Mouse (Mus musculus): ENCODE results near the gene Dpagt1. TPM values are rescaled to one million over a fixed set of nuclear protein-coding genes. Genes with fewer than 3 reads are reported as not detected.

Dpagt1 gene
- polyA plus RNA-seq, 1 experiment from 2014 or later: 55.8 TPM

Small RNA genes within 50 kb of the gene (microRNA-seq; reads per million reads assigned to microRNA genes)
- 0.92 reads per million for gene Gm44335

Other genes with a start within 250 kb of the Dpagt1 start
- gene Mfrp, start 224.3 kb upstream of the Dpagt1 start, polyA plus RNA-seq (2014; fragmentation: Nextera tagmentation; extraction: Ambion mirVana): 0.13 TPM in 1 of 2 replicates, not detected in the other
- gene C1qtnf5, start 218.8 kb upstream of the Dpagt1 start, polyA plus RNA-seq (2014; fragmentation: Nextera tagmentation; extraction: Ambion mirVana): 0.40 and 0.45 TPM in 2 replicates
- 0.10 TPM in 1 of 2 replicates, not detected in the other for gene Gm49380, start 212.5 kb upstream of the Dpagt1 start, polyA plus RNA-seq (2014; fragmentation: Nextera tagmentation; extraction: Ambion mirVana)
- 76.6 and 77.3 TPM in 2 replicates for gene Rnf26, start 212.5 kb upstream of the Dpagt1 start, polyA plus RNA-seq (2014; fragmentation: Nextera tagmentation; extraction: Ambion mirVana)
- gene Mcam, start 191.6 kb upstream of the Dpagt1 start, polyA plus RNA-seq (2014; fragmentation: Nextera tagmentation; extraction: Ambion mirVana): 12.7 and 13.4 TPM in 2 replicates
- gene Cbl, start 92.0 kb upstream of the Dpagt1 start, polyA plus RNA-seq (2014; fragmentation: Nextera tagmentation; extraction: Ambion mirVana): 19.2 and 21.7 TPM in 2 replicates
- not detected in 2 replicates for gene Ccdc153, start 85.3 kb upstream of the Dpagt1 start, polyA plus RNA-seq (2014; fragmentation: Nextera tagmentation; extraction: Ambion mirVana)
- 0.08 TPM in 1 of 2 replicates, not detected in the other for gene Pdzd3, start 74.5 kb upstream of the Dpagt1 start, polyA plus RNA-seq (2014; fragmentation: Nextera tagmentation; extraction: Ambion mirVana)
- 2.7 and 3.0 TPM in 2 replicates for gene Nlrx1, start 57.4 kb upstream of the Dpagt1 start, polyA plus RNA-seq (2014; fragmentation: Nextera tagmentation; extraction: Ambion mirVana)
- 3.4 and 3.7 TPM in 2 replicates for gene Abcg4, start 37.4 kb upstream of the Dpagt1 start, polyA plus RNA-seq (2014; fragmentation: Nextera tagmentation; extraction: Ambion mirVana)
- gene Hinfp, start 20.3 kb upstream of the Dpagt1 start, polyA plus RNA-seq (2014; fragmentation: Nextera tagmentation; extraction: Ambion mirVana): 19.5 and 28.4 TPM in 2 replicates
- 6.5 and 7.6 TPM in 2 replicates for gene C2cd2l, start 5.7 kb upstream of the Dpagt1 start, polyA plus RNA-seq (2014; fragmentation: Nextera tagmentation; extraction: Ambion mirVana)
- 507 and 525 TPM in 2 replicates for gene H2afx, start 8.7 kb downstream of the Dpagt1 start, polyA plus RNA-seq (2014; fragmentation: Nextera tagmentation; extraction: Ambion mirVana)
- gene Hmbs, start 18.2 kb downstream of the Dpagt1 start, polyA plus RNA-seq (2014; fragmentation: Nextera tagmentation; extraction: Ambion mirVana): 145 and 153 TPM in 2 replicates
- gene Vps11, start 35.7 kb downstream of the Dpagt1 start, polyA plus RNA-seq (2014; fragmentation: Nextera tagmentation; extraction: Ambion mirVana): 26.4 and 26.6 TPM in 2 replicates
- gene Hyou1, start 53.5 kb downstream of the Dpagt1 start, polyA plus RNA-seq (2014; fragmentation: Nextera tagmentation; extraction: Ambion mirVana): 36.1 and 39.7 TPM in 2 replicates
- gene Slc37a4, start 70.8 kb downstream of the Dpagt1 start, polyA plus RNA-seq (2014; fragmentation: Nextera tagmentation; extraction: Ambion mirVana): 10.1 and 10.6 TPM in 2 replicates
- 2,256 and 2,311 TPM in 2 replicates for gene Rps25, start 81.1 kb downstream of the Dpagt1 start, polyA plus RNA-seq (2014; fragmentation: Nextera tagmentation; extraction: Ambion mirVana)
- gene Trappc4, start 81.6 kb downstream of the Dpagt1 start, polyA plus RNA-seq (2014; fragmentation: Nextera tagmentation; extraction: Ambion mirVana): 141 TPM in 2 replicates
- gene Ccdc84, start 92.5 kb downstream of the Dpagt1 start, polyA plus RNA-seq (2014; fragmentation: Nextera tagmentation; extraction: Ambion mirVana): 22.0 and 27.1 TPM in 2 replicates
- gene Foxr1, start 115.1 kb downstream of the Dpagt1 start, polyA plus RNA-seq (2014; fragmentation: Nextera tagmentation; extraction: Ambion mirVana): not detected in 2 replicates
- gene Upk2, start 129.0 kb downstream of the Dpagt1 start, polyA plus RNA-seq (2014; fragmentation: Nextera tagmentation; extraction: Ambion mirVana): 0.59 and 0.99 TPM in 2 replicates
- gene Bcl9l, start 156.8 kb downstream of the Dpagt1 start, polyA plus RNA-seq (2014; fragmentation: Nextera tagmentation; extraction: Ambion mirVana): 11.6 and 12.3 TPM in 2 replicates
- 0.05 TPM in 1 of 2 replicates, not detected in the other for gene Cxcr5, start 235.9 kb downstream of the Dpagt1 start, polyA plus RNA-seq (2014; fragmentation: Nextera tagmentation; extraction: Ambion mirVana)